Mouse (Mus musculus): ENCODE measurements around the gene Rab3d. TPM values are rescaled to one million over a fixed set of nuclear protein-coding genes. Genes with fewer than 3 reads are reported as not detected.
"Not testable (repeated sequence)": the region's sequence is repeated elsewhere in the genome, so short reads cannot be mapped to it uniquely, and the experiment has no call there.

Rab3d gene
- polyA plus RNA-seq, 1 experiment from 2014 or later: 5.2 TPM

DNA sequence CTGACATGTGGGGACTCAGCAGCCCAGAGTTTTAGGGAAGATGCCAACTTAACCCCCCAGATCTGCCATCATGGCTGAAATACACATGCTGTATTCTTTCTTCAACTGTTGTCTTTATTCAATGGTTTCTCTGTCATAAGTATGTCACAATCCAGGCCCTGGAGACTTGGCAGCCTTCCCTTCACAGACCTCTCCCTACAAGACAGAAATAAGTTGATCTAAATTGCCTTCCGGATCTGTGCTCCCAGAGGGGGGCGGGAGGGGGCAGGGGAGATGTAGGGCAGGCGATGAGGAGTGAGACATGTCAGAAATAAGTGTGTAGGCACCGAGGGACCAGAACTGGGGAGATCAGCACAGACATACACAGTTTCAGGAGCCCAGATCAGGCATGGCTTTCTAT, 45.8 kb downstream of the Rab3d start:
- WGBS: 64% methylated on average over 4 of the region's 4 CpGs
- no peak for DNase-seq (ENCODE audit: low spot score)
- Histone ChIP-seq H3K27ac (replicated peaks; ENCODE audit: low read depth, low read length) (no peak overlapping the region), H3K4me2 (ENCODE audit: low read depth, severe bottlenecking) (no peak overlapping the region), H3K27me3 (ENCODE audit: control insufficient read depth, insufficient read depth, low read length) (0 out of 2 replicates have a peak, but pooled peaks cover 2% of the 10 kb centered on the region), H3K4me3 (ENCODE audit: low read depth, low read length) (no peak overlapping the region), H3K36me3 (ENCODE audit: control insufficient read depth, insufficient read depth, low read length) (no peaks in the 10 kb centered on the region), H3K9ac (ENCODE audit: low read length) (no peak overlapping the region), H3K4me1 (ENCODE audit: control insufficient read depth, insufficient read depth, low read length) (no peaks in the 10 kb centered on the region), H3K9me3 (ENCODE audit: control insufficient read depth, low read length) (no peaks in the 10 kb centered on the region)
- no peak for ATAC-seq (ENCODE audit: insufficient number of reproducible peaks, low FRiP score, low TSS enrichment, low read depth)

DNA sequence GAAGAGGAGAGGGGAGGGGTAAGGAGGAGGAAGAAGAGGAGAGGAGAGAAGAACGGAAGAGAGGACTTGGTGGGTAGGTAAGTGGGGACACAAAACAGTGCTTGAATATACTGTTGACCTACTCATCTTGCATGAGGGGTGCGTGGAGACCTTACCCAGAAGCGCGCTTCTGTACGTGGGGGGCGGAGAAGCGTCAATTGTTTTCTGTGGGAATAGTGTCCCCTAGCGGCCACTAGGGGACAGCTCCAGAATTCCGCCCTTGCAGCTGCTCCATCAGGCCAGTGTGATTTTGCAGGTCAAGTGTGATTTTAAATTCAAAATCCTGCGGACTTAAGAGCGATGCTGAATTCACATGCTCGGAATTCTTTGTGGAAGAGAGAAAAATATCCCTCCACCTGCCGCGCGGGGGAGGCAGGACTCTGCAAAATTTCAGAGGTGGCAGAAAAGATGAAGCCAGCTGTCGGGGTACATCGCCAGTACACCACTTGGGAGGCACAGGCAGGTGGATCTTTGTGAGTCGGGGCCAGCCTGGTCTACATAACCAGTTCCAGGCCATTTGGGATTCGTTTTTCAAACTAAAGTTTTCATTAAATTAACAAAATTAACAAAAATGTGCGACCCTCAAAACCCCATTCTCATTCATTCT, 47.0 kb downstream of the Rab3d start:
- Histone ChIP-seq H3K27ac (replicated peaks; ENCODE audit: low read depth, low read length) (no peak overlapping the region), H3K4me3 (ENCODE audit: low read depth, low read length) (no peak overlapping the region), H3K9me3 (ENCODE audit: control insufficient read depth, low read length) (no peaks in the 10 kb centered on the region), H3K4me2 (ENCODE audit: low read depth, severe bottlenecking) (no peak overlapping the region), H3K36me3 (ENCODE audit: control insufficient read depth, insufficient read depth, low read length) (no peaks in the 10 kb centered on the region), H3K9ac (ENCODE audit: low read length) (no peak overlapping the region), H3K27me3 (ENCODE audit: control insufficient read depth, insufficient read depth, low read length) (0 out of 2 replicates have a peak, but pooled peaks cover 2% of the 10 kb centered on the region), H3K4me1 (ENCODE audit: control insufficient read depth, insufficient read depth, low read length) (no peaks in the 10 kb centered on the region)
- 16% methylated on average over 20 of the region's 20 CpGs for WGBS
- ATAC-seq (ENCODE audit: insufficient number of reproducible peaks, low FRiP score, low TSS enrichment, low read depth): no peak
- peak; percentile 70 for DNase-seq (ENCODE audit: low spot score)

DNA sequence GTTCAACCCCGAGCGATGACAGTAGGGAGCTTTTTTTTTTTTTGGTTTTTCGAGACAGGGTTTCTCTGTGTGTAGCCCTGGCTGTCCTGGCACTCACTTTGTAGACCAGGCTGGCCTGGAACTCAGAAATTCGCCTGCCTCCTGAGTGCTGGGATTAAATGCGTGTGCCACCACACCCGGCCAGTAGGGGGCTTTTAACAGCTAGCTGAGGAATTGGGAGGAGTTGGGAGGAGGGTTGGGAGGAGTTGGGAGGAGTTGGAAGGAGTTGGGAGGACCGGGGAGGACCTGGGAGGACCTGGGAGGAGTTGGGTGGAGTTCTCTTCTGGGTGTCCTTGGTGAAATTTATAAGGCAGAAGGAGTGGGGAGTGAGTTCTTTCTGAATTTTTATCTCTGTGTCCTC, 48.7 kb downstream of the Rab3d start:
- ATAC-seq (ENCODE audit: insufficient number of reproducible peaks, low FRiP score, low TSS enrichment, low read depth); H3K9me3 ChIP-seq (ENCODE audit: control insufficient read depth, low read length); H3K27me3 ChIP-seq (ENCODE audit: control insufficient read depth, insufficient read depth, low read length); H3K36me3 ChIP-seq (ENCODE audit: control insufficient read depth, insufficient read depth, low read length); H3K9ac ChIP-seq (ENCODE audit: low read length); H3K4me3 ChIP-seq (ENCODE audit: low read depth, low read length); H3K4me2 ChIP-seq (ENCODE audit: low read depth, severe bottlenecking); H3K4me1 ChIP-seq (ENCODE audit: control insufficient read depth, insufficient read depth, low read length); H3K27ac ChIP-seq (replicated peaks; ENCODE audit: low read depth, low read length): not testable (repeated sequence)
- peak; percentile 50 for DNase-seq (ENCODE audit: low spot score)
- 53% methylated on average over 7 of the region's 7 CpGs for WGBS

DNA sequence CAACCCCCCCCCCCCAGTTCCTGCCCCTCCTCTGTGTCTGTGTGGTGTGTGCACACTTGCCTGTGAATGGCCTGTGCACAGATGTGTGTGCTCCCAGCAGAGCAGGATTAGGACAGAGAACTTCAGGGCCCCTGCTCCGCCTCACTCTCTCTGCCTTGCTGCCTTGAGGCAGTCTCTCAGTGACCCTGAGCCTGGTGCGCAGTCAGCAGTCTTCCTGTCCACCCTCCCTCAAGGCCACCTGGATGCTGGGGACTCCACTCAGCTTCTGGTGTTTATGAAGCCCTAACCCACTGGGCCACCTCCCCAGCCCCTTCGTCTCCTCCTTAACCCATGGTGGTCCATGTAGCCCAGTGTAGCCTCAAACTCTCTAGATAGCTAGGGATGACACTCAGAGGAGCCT, 50.3 kb downstream of the Rab3d start:
- 0 out of 2 replicates have a peak, but pooled peaks cover 2% of the 10 kb centered on the region for H3K27me3 ChIP-seq (ENCODE audit: control insufficient read depth, insufficient read depth, low read length)
- 71% methylated on average over 3 of the region's 3 CpGs for WGBS
- H3K9ac ChIP-seq (ENCODE audit: low read length): no peak overlapping the region

DNA sequence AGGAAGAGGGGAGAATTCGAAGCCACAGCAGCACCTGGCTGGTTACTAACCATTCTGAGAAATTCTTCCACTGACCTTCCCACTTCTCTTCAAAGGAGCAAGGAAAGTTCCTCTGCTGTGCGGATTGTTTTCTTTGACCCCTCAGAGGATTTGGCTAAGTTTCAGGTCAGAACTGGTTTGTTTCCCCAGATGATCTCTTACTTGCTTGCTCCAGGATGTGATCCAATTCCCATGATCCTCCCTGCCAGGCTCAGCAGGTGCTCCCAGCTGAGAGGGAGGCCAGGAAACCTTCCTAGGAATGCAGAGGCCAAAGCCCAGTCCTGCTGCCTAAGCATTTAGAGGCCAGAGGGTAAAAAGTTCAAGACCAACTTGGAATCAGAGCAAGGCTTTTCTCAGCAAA, 51.4 kb downstream of the Rab3d start:
- Histone ChIP-seq H3K4me1 (ENCODE audit: control insufficient read depth, insufficient read depth, low read length) (no peaks in the 10 kb centered on the region), H3K4me3 (ENCODE audit: low read depth, low read length) (no peak overlapping the region), H3K9me3 (ENCODE audit: control insufficient read depth, low read length) (no peaks in the 10 kb centered on the region), H3K27me3 (ENCODE audit: control insufficient read depth, insufficient read depth, low read length) (0 out of 2 replicates have a peak, but pooled peaks cover under 1% of the 10 kb centered on the region), H3K9ac (ENCODE audit: low read length) (no peak overlapping the region), H3K4me2 (ENCODE audit: low read depth, severe bottlenecking) (no peak overlapping the region), H3K27ac (replicated peaks; ENCODE audit: low read depth, low read length) (no peak overlapping the region), H3K36me3 (ENCODE audit: control insufficient read depth, insufficient read depth, low read length) (no peaks in the 10 kb centered on the region)
- WGBS: 73% methylated on average over 2 of the region's 2 CpGs
- no peak for ATAC-seq (ENCODE audit: insufficient number of reproducible peaks, low FRiP score, low TSS enrichment, low read depth)
- DNase-seq (ENCODE audit: low spot score): no peak

More for the DNA sequence above, 50.3 kb downstream of the Rab3d start:
- Histone ChIP-seq H3K36me3 (ENCODE audit: control insufficient read depth, insufficient read depth, low read length) (no peaks in the 10 kb centered on the region), H3K27ac (replicated peaks; ENCODE audit: low read depth, low read length) (no peak overlapping the region), H3K4me3 (ENCODE audit: low read depth, low read length) (no peak overlapping the region), H3K4me1 (ENCODE audit: control insufficient read depth, insufficient read depth, low read length) (no peaks in the 10 kb centered on the region), H3K4me2 (ENCODE audit: low read depth, severe bottlenecking) (no peak overlapping the region), H3K9me3 (ENCODE audit: control insufficient read depth, low read length) (no peaks in the 10 kb centered on the region)
- DNase-seq (ENCODE audit: low spot score) (no peak), ATAC-seq (ENCODE audit: insufficient number of reproducible peaks, low FRiP score, low TSS enrichment, low read depth) (peak; percentile 39; the same call in 1 of the 2 replicates)

DNA sequence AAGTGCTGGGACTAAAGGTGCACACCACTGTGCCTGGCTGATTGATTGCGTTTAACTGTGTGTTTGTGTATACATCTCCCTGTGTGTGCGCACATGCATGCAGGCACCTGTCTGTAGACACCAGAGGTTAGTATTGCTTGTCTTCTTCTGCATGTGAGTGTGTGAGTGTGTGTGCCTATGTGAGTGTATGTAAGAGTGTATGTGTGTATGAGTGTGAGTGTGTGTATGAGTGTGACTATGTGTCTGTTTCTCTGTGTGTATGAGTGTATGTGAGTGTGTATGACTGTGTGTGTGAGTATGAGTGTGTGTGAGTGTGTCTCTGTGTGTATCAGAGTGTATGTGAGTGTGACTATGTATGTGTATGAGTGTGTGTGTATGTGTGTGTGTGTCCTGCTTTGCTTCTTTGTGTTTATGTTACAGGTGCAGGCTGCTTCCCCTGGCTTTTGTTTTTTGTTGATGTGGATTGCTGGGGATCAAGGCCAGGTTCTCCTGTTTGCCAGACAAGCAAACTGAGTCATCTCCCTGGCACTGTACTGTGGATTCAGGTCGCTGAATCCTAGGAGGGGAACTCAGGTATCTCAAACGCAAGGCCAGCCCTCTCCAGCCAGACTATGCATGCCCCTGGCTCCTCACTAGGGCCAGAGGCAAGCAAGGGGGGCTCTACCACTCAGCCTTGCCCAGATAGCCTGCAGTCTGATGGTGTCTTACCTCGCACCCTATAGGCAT, 52.2 kb downstream of the Rab3d start:
- no peak for DNase-seq (ENCODE audit: low spot score)
- ATAC-seq (ENCODE audit: insufficient number of reproducible peaks, low FRiP score, low TSS enrichment, low read depth): no peak
- no peaks in the 10 kb centered on the region for H3K4me1 ChIP-seq (ENCODE audit: control insufficient read depth, insufficient read depth, low read length)
- WGBS: 70% methylated on average over 5 of the region's 5 CpGs
- H3K9me3 ChIP-seq (ENCODE audit: control insufficient read depth, low read length): no peaks in the 10 kb centered on the region
- H3K27ac ChIP-seq (replicated peaks; ENCODE audit: low read depth, low read length): no peak overlapping the region
- no peak overlapping the region for H3K4me3 ChIP-seq (ENCODE audit: low read depth, low read length)
- no peak overlapping the region for H3K9ac ChIP-seq (ENCODE audit: low read length)
- H3K27me3 ChIP-seq (ENCODE audit: control insufficient read depth, insufficient read depth, low read length): no peaks in the 10 kb centered on the region
- no peaks in the 10 kb centered on the region for H3K36me3 ChIP-seq (ENCODE audit: control insufficient read depth, insufficient read depth, low read length)
- H3K4me2 ChIP-seq (ENCODE audit: low read depth, severe bottlenecking): no peak overlapping the region

DNA sequence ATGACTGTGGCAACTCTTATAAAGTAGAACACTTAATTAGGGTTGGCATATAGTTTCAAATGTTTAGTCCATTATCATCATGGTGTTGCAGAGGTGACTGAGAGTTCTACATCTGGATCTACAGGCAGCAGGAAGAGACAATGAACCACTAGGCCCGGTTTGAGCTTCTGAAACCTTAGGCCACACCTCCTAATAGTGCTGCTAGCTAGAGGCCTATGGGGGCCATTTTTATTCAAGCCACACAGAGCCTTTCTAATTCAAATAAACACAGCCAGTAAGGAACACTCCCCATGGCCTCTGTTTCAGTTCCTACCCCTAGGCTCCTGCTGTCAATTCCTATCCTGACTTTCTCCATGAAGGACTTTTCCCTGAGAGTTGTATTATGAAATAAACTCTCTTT, 55.8 kb downstream of the Rab3d start:
- H3K36me3 ChIP-seq (ENCODE audit: control insufficient read depth, insufficient read depth, low read length): no peaks in the 10 kb centered on the region
- ATAC-seq (ENCODE audit: insufficient number of reproducible peaks, low FRiP score, low TSS enrichment, low read depth) (no peak), DNase-seq (ENCODE audit: low spot score) (no peak)
- no peaks in the 10 kb centered on the region for H3K27me3 ChIP-seq (ENCODE audit: control insufficient read depth, insufficient read depth, low read length)
- H3K4me2 ChIP-seq (ENCODE audit: low read depth, severe bottlenecking): no peak overlapping the region
- 71% methylated on average over 1 of the region's 1 CpGs for WGBS
- no peak overlapping the region for H3K27ac ChIP-seq (replicated peaks; ENCODE audit: low read depth, low read length)
- no peak overlapping the region for H3K9ac ChIP-seq (ENCODE audit: low read length)
- H3K9me3 ChIP-seq (ENCODE audit: control insufficient read depth, low read length): no peaks in the 10 kb centered on the region
- H3K4me3 ChIP-seq (ENCODE audit: low read depth, low read length): no peak overlapping the region
- no peaks in the 10 kb centered on the region for H3K4me1 ChIP-seq (ENCODE audit: control insufficient read depth, insufficient read depth, low read length)

DNA sequence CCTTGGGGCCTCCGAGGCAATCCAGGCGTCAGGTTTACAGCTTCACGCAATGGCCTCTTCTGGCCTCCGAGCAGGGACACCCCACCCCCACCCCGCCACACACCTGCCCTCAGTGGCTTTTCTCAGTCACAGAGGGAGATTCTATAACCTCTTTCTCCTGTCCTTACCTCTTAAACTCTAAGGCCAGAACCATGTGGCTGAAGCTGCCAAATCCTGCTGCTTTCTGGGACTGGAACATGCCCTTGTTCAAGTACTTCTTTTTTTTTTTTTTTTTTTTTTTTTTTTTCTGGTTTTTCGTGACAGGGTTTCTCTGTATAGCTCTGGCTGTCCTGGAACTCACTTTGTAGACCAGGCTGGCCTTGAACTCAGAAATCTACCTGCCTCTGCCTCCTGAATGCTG, 57.6 kb downstream of the Rab3d start:
- H3K4me3 ChIP-seq (ENCODE audit: low read depth, low read length); H3K36me3 ChIP-seq (ENCODE audit: control insufficient read depth, insufficient read depth, low read length); H3K9me3 ChIP-seq (ENCODE audit: control insufficient read depth, low read length); DNase-seq (ENCODE audit: low spot score); H3K4me2 ChIP-seq (ENCODE audit: low read depth, severe bottlenecking); H3K27ac ChIP-seq (replicated peaks; ENCODE audit: low read depth, low read length); ATAC-seq (ENCODE audit: insufficient number of reproducible peaks, low FRiP score, low TSS enrichment, low read depth); H3K27me3 ChIP-seq (ENCODE audit: control insufficient read depth, insufficient read depth, low read length); H3K9ac ChIP-seq (ENCODE audit: low read length); H3K4me1 ChIP-seq (ENCODE audit: control insufficient read depth, insufficient read depth, low read length): not testable (repeated sequence)
- 51% methylated on average over 6 of the region's 6 CpGs for WGBS
